In genomic region chr10:25261176-25261575, GRCm38 (mm10) we compare ENCODE assay signal across 16 mouse cellular contexts. TPM values are rescaled to one million over a fixed set of nuclear protein-coding genes. Genes with fewer than 3 reads are reported as not detected.
DNase-seq lines count a peak whose midpoint lies in the region; ATAC-seq and TF ChIP-seq lines count a peak whose summit lies in the region.
"Had no signal": no experiment of that assay in that cellular context is flagged by ENCODE, and none has a peak within 500 bp of the region (broad histone marks: within the 10 kb centered on the region; RNA-seq: fewer than 3 reads in every experiment).

No protein-coding gene starts in this region.

- DNase-seq in lung, postnatal 14 days: peak; percentile 47
- DNase-seq in lung, postnatal 0 days (ENCODE audit: low spot score): no peak
- peak; percentile 50 for DNase-seq in forelimb bud, embryonic 11.5 days (ENCODE audit: low read depth, low spot score)
- DNase-seq in left cerebral cortex, postnatal 14 days (ENCODE audit: low spot score in 2 of 2): no peak
- DNase-seq in kidney, postnatal 25 days: no peak
- DNase-seq: adrenal gland, postnatal 25 days; cerebellum, adult 18-20 months; heart, adult 11 months; heart, postnatal 14 days; kidney, adult 8-10 months; right cerebral cortex, postnatal 25 days had no signal

- no peak overlapping the region for H3K4me2 ChIP-seq in forebrain, embryonic 12.5 days
- no peak overlapping the region for H3K4me2 ChIP-seq in forebrain, embryonic 15.5 days (replicated peaks)
- no peak overlapping the region for H3K4me2 ChIP-seq in lung, postnatal 0 days (replicated peaks; ENCODE audit: low read depth, low read length)
- H3K4me2 ChIP-seq in myocyte (ENCODE audit: low read depth): no peak overlapping the region
- H3K4me2 ChIP-seq: liver, embryonic 12.5 days had no signal

- no peak overlapping the region for H3K9ac ChIP-seq in forebrain, embryonic 12.5 days
- no peak overlapping the region for H3K9ac ChIP-seq in forebrain, embryonic 15.5 days (replicated peaks)
- H3K9ac ChIP-seq in lung, postnatal 0 days (replicated peaks; ENCODE audit: low read depth): no peak overlapping the region
- H3K9ac ChIP-seq: liver, embryonic 12.5 days had no signal

- H3K27me3 ChIP-seq in forebrain, embryonic 12.5 days: no peaks in the 10 kb centered on the region
- no peaks in the 10 kb centered on the region for H3K27me3 ChIP-seq in forebrain, embryonic 15.5 days
- no peaks in the 10 kb centered on the region for H3K27me3 ChIP-seq in lung, postnatal 0 days (replicated peaks; ENCODE audit: insufficient read depth, low read length)
- no peaks in the 10 kb centered on the region for H3K27me3 ChIP-seq in myocyte (ENCODE audit: control insufficient read depth, insufficient read depth, insufficient read length)
- H3K27me3 ChIP-seq: liver, embryonic 12.5 days had no signal

- 62% methylated on average over 6 of the region's 6 CpGs for WGBS in forebrain, embryonic 12.5 days
- 55% methylated on average over 6 of the region's 6 CpGs for WGBS in forebrain, embryonic 15.5 days
- 53% methylated on average over 6 of the region's 6 CpGs for WGBS in lung, postnatal 0 days

- 0 out of 2 replicates have a peak, but pooled peaks cover 2% of the 10 kb centered on the region for H3K4me1 ChIP-seq in forebrain, embryonic 12.5 days
- H3K4me1 ChIP-seq in forebrain, embryonic 15.5 days: no peaks in the 10 kb centered on the region
- H3K4me1 ChIP-seq in lung, postnatal 0 days (ENCODE audit: insufficient read depth, low read depth, low read length): no peaks in the 10 kb centered on the region; the same call in 1 of the 2 replicates

- H3K79me2 ChIP-seq in myocyte (ENCODE audit: control insufficient read depth, insufficient read depth): no peaks in the 10 kb centered on the region

- TF ChIP-seq CTCF in lung, postnatal 0 days (IDR thresholded peaks at IDR 0.05): no peak

- 0 out of 2 replicates have a peak, but pooled peaks have one; percentile 49 for ATAC-seq in forebrain, embryonic 12.5 days (ENCODE audit: low FRiP score)
- ATAC-seq in forebrain, embryonic 15.5 days (replicated peaks): no peak
- ATAC-seq in lung, postnatal 0 days: no peak
- ATAC-seq: forebrain, embryonic 16.5 days; liver, embryonic 12.5 days had no signal

- H3K9me3 ChIP-seq in forebrain, embryonic 12.5 days: no peaks in the 10 kb centered on the region
- no peaks in the 10 kb centered on the region for H3K9me3 ChIP-seq in forebrain, embryonic 15.5 days
- H3K9me3 ChIP-seq in lung, postnatal 0 days (ENCODE audit: low read length): no peaks in the 10 kb centered on the region
- H3K9me3 ChIP-seq: liver, embryonic 12.5 days had no signal

- no peak for TF ChIP-seq POLR2A in myocyte (IDR thresholded peaks at IDR 0.05; ENCODE audit: insufficient read length, low read depth)

- H3K36me3 ChIP-seq in forebrain, embryonic 12.5 days (replicated peaks): no peaks in the 10 kb centered on the region
- no peaks in the 10 kb centered on the region for H3K36me3 ChIP-seq in forebrain, embryonic 15.5 days
- H3K36me3 ChIP-seq in lung, postnatal 0 days (ENCODE audit: insufficient read depth, low read length): no peaks in the 10 kb centered on the region
- no peaks in the 10 kb centered on the region for H3K36me3 ChIP-seq in myocyte (ENCODE audit: control insufficient read depth, insufficient read depth)

- intact Hi-C loops in left cerebral cortex, postnatal 14 days (cut with DNase I): loop anchor here (10.0 kb wide), 1 partner anchor 874 kb away; no protein-coding TSS in a partner anchor

- no peak overlapping the region for H3K27ac ChIP-seq in forebrain, embryonic 12.5 days
- H3K27ac ChIP-seq in forebrain, embryonic 15.5 days (replicated peaks): no peak overlapping the region
- no peak overlapping the region for H3K27ac ChIP-seq in lung, postnatal 0 days (ENCODE audit: low read length)
- H3K27ac ChIP-seq: liver, embryonic 12.5 days had no signal

- no peak overlapping the region for H3K4me3 ChIP-seq in forebrain, embryonic 12.5 days (replicated peaks)
- H3K4me3 ChIP-seq in forebrain, embryonic 15.5 days: no peak overlapping the region
- no peak overlapping the region for H3K4me3 ChIP-seq in lung, postnatal 0 days (ENCODE audit: low read depth, low read length)
- H3K4me3 ChIP-seq in myocyte: no peak overlapping the region
- H3K4me3 ChIP-seq: liver, embryonic 12.5 days had no signal

- no peak for TF ChIP-seq EP300 in lung, postnatal 0 days (IDR thresholded peaks at IDR 0.05)

- H3ac ChIP-seq in myocyte (ENCODE audit: control insufficient read depth, insufficient read length): no peak overlapping the region

TF ChIP-seq in myocyte, 11 proteins besides CTCF, POLR2A, EP300 and RAD21:
- no peak for TF ChIP-seq E2F4 (IDR thresholded peaks at IDR 0.05; ENCODE audit: insufficient read depth)
- TF ChIP-seq MAX (IDR thresholded peaks at IDR 0.05; ENCODE audit: low read depth): no peak
- no peak for TF ChIP-seq TCF3 (IDR thresholded peaks at IDR 0.05; ENCODE audit: insufficient read length, low read depth)
- TF ChIP-seq CEBPB (IDR thresholded peaks at IDR 0.05; ENCODE audit: insufficient read depth, poor library complexity, severe bottlenecking): no peak
- TF ChIP-seq MYOG (IDR thresholded peaks at IDR 0.05; ENCODE audit: control insufficient read depth in 1 of 3, insufficient read depth in 1 of 3, insufficient read length in 2 of 3, low read depth in 2 of 3): peak in 2 of 3 experiments; percentile 56 to 74
- TF ChIP-seq SRF (IDR thresholded peaks at IDR 0.05; ENCODE audit: control insufficient read depth, insufficient read length, low read depth): no peak
- no peak for TF ChIP-seq POLR2AphosphoS2 (IDR thresholded peaks at IDR 0.05; ENCODE audit: insufficient read length, low read depth)
- TF ChIP-seq USF1 (IDR thresholded peaks at IDR 0.05; ENCODE audit: low read depth): no peak
- peak; percentile 8 for TF ChIP-seq TCF12 (IDR thresholded peaks at IDR 0.05; ENCODE audit: insufficient read depth, poor library complexity, severe bottlenecking)
- peak in 2 of 3 experiments; percentile 27 to 73 for TF ChIP-seq MYOD1 (IDR thresholded peaks at IDR 0.05; ENCODE audit: control insufficient read depth in 1 of 3, insufficient read length in 2 of 3, low read depth in 2 of 3)
- no peak for TF ChIP-seq REST (IDR thresholded peaks at IDR 0.05; ENCODE audit: insufficient read depth, insufficient read length)
TF ChIP-seq in myocyte: peak in this region for 3.

RNA-seq across cellular contexts. Expression of gene Akap7, which starts 46.5 kb away (rescaled TPM):
- polyA plus RNA-seq in forebrain, embryonic 12.5 days (2016; fragmentation: Nextera tagmentation; extraction: Ambion mirVana): 16.1 and 20.7 TPM in 2 replicates
- 24.5 and 28.3 TPM in 2 replicates for polyA plus RNA-seq in forebrain, embryonic 15.5 days (2015; fragmentation: Nextera tagmentation; extraction: Ambion mirVana)
- 46.3 and 52.1 TPM in 2 replicates for polyA plus RNA-seq in lung, postnatal 0 days (2015; fragmentation: Nextera tagmentation; extraction: Ambion mirVana)
- polyA plus RNA-seq in myocyte (2012; fragmentation: generic; extraction: Trizol): 9.0 TPM
- total RNA-seq in left cerebral cortex, postnatal 14 days (2021): 10 to 100 TPM; 79.5 to 81.7 TPM

Comparison
In these comparisons a context has a peak if more than half of its experiments do, and no peak if none do; other contexts are left out.
1. DNase-seq: peak in lung, postnatal 14 days (single experiment) and forelimb bud, embryonic 11.5 days (single experiment); none in lung, postnatal 0 days (single experiment), left cerebral cortex, postnatal 14 days (0 of 2) and kidney, postnatal 25 days (0 of 2).